Mouse (Mus musculus): Measurements from ENCODE around the gene Nemp1.

GRCm38 (mm10) chr10:127748847-127749612, 82.3 kb downstream of the Nemp1 start:
- TF ChIP-seq CTCF (IDR thresholded peaks at IDR 0.05; ENCODE audit: insufficient read depth, low read length), result no peak
- TF ChIP-seq POLR2A (IDR thresholded peaks at IDR 0.05; ENCODE audit: borderline replicate concordance, extremely low read depth, low read depth, low read length), result no peak; the same call in 1 of the 2 replicates

All from lung, adult 2 months (tissue).